Mouse (Mus musculus) C2C12 (cell line): ENCODE results near the gene Ctsk. TPM values are rescaled to one million over a fixed set of nuclear protein-coding genes. Genes with fewer than 3 reads are reported as not detected.

Experiments used
- H3K27me3 ChIP-seq: one replicate; pipeline ENCODE4 v1.6.1; 2011; ENCODE audit not compliant: control insufficient read depth, insufficient read depth, insufficient read length
- H3K36me3 ChIP-seq: one replicate; pipeline ENCODE4 v1.6.1; 2011; ENCODE audit not compliant: control insufficient read depth, insufficient read depth
- H3K4me3 ChIP-seq: one replicate; pipeline ENCODE4 v1.5.1; 2011; ENCODE audit warnings: mild to moderate bottlenecking, control low read depth; ENCODE audit not compliant: poor library complexity, insufficient read depth, severe bottlenecking
- H3K79me2 ChIP-seq: one replicate; pipeline ENCODE4 v1.6.1; 2011; ENCODE audit not compliant: control insufficient read depth, insufficient read depth
- H3K79me3 ChIP-seq: one replicate; pipeline ENCODE4 v1.6.1; 2011; ENCODE audit warnings: low read depth, control low read depth
- H3ac ChIP-seq: one replicate; pipeline ENCODE3; 2011; ENCODE audit warnings: low read depth; ENCODE audit not compliant: control insufficient read depth, insufficient read length
- CTCF ChIP-seq: IDR thresholded peaks from one replicate; pipeline ENCODE4 v1.5.1; 2011; ENCODE audit not compliant: control insufficient read depth, insufficient read depth, insufficient read length
- FOSL1 ChIP-seq: IDR thresholded peaks from one replicate; pipeline ENCODE4 v1.8.0; 2011; ENCODE audit warnings: mild to moderate bottlenecking, low read length; ENCODE audit not compliant: poor library complexity, insufficient read depth, severe bottlenecking
- MAX ChIP-seq: IDR thresholded peaks from one replicate; pipeline ENCODE4 v1.6.1; 2011; ENCODE audit warnings: mild to moderate bottlenecking, control low read depth
- MYOD1 ChIP-seq: IDR thresholded peaks from one replicate; pipeline ENCODE4 v1.6.1; 2011; ENCODE audit warnings: low read depth; ENCODE audit not compliant: control insufficient read depth, insufficient read length
- MYOG ChIP-seq: IDR thresholded peaks from one replicate; pipeline ENCODE4 v1.6.1; 2011; ENCODE audit not compliant: control insufficient read depth, insufficient read length; ENCODE audit errors: extremely low read depth
- USF1 ChIP-seq: IDR thresholded peaks from one replicate; pipeline ENCODE4 v1.6.1; 2011; ENCODE audit warnings: low read depth, mild to moderate bottlenecking, control low read depth, moderate library complexity
- polyA plus RNA-seq: library from polyadenylated mRNA; unstranded; fragments of >200 nt; fragmentation: generic; extraction: Trizol; gene quantifications from one replicate; pipeline ENCODE4 v1.2.1, GENCODE M21; 2012; ENCODE audit warnings: missing spikeins

The Ctsk gene
- polyA plus RNA-seq, 1 experiment: 0.07 TPM

DNA sequence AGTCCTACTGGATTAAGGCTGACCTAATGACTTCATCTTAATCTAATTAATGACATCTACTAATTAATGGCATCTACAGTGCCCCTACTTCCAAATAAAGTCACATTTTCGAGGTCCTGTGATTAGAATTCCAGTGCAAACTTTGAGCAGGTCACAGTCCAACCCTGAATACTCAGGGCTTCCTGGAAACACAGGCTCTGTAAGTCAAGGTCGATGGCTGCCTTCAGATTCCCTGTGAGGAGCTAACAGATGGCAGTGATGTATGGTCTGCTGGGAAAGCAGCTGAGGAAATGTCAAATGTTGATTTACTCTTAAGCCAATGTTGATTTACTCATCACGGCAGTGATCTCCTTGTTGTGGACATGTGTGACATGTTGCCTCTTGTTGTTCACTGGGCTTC lies 54.9 kb downstream of the Ctsk start:
- no peaks in the 10 kb centered on the region for H3K79me3 ChIP-seq
- no peaks in the 10 kb centered on the region for H3K79me2 ChIP-seq
- no peaks in the 10 kb centered on the region for H3K36me3 ChIP-seq
- H3K4me3 ChIP-seq: no peak overlapping the region
- no peak overlapping the region for H3ac ChIP-seq
- TF ChIP-seq FOSL1: no peak
- TF ChIP-seq MAX: no peak
- no peak for TF ChIP-seq MYOG
- no peak for TF ChIP-seq USF1
- no peak for TF ChIP-seq MYOD1
- no peak for TF ChIP-seq CTCF
- H3K27me3 ChIP-seq: no peaks in the 10 kb centered on the region

Other genes with a start within 250 kb of the Ctsk start
- gene Bnipl, start 248.1 kb upstream of the Ctsk start, polyA plus RNA-seq: 0.34 TPM
- 43.6 TPM for gene Mindy1, start 217.9 kb upstream of the Ctsk start, polyA plus RNA-seq
- 16.1 TPM for gene Prune1, start 217.2 kb upstream of the Ctsk start, polyA plus RNA-seq
- 1.6 TPM for gene Anxa9, start 192.1 kb upstream of the Ctsk start, polyA plus RNA-seq
- 146 TPM for gene Cers2, start 184.5 kb upstream of the Ctsk start, polyA plus RNA-seq
- gene Setdb1, start 142.1 kb upstream of the Ctsk start, polyA plus RNA-seq: 15.6 TPM
- not detected for gene 4930558C23Rik, start 96.4 kb upstream of the Ctsk start, polyA plus RNA-seq
- 13.6 TPM for gene Arnt, start 64.9 kb upstream of the Ctsk start, polyA plus RNA-seq
- not detected for gene Ctss, start 27.5 kb downstream of the Ctsk start, polyA plus RNA-seq
- not detected for gene Hormad1, start 60.4 kb downstream of the Ctsk start, polyA plus RNA-seq
- gene Golph3l, start 89.7 kb downstream of the Ctsk start, polyA plus RNA-seq: 4.5 TPM
- gene Ensa, start 125.7 kb downstream of the Ctsk start, polyA plus RNA-seq: 42.0 TPM
- 46.4 TPM for gene Mcl1, start 159.5 kb downstream of the Ctsk start, polyA plus RNA-seq
- gene Adamtsl4, start 188.7 kb downstream of the Ctsk start, polyA plus RNA-seq: 3.1 TPM
- 189 TPM for gene Ecm1, start 240.3 kb downstream of the Ctsk start, polyA plus RNA-seq